14 mouse cellular contexts compared by ENCODE assay signal in the genomic region with DNA sequence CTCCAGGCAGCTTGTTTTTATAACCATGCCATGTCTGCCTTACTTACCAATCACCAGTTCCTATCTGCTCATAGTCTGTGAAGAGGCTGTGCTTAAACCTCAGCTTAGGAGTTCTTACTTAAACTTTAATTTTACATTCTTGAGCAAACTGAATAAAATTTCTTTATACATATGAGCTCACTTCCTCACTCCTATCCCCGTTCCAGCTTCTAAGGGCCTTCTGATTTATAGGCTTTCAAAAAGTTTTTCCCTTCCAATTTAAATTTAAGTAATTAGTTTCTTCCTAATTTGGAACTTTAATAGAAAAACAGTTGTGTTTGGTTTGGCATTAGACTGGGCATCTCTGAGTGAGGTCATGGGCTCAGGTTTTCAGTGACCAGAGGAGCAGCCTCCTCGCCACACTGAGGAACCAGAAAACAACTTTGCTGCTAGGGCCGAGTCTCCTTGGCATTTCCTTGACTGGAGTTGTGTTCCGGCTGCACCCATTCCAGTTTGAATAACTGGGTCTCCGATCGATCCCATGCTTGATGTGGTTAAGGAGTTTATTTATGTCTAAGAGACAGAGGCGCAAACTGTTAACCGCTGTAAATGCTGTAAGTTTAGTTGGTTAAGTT.
"Had no signal": no experiment of that assay in that cellular context is flagged by ENCODE, and none has a peak within 500 bp of the region (broad histone marks: within the 10 kb centered on the region; RNA-seq: fewer than 3 reads in every experiment).

No protein-coding gene starts in this region.

- DNase-seq: kidney, adult 8-10 months; layer of hippocampus, adult 9-11 months; layer of hippocampus, postnatal 36 days; lung, adult 2 months; thymus, postnatal 4 days had no signal

- H3K4me2 ChIP-seq: limb, embryonic 12.5 days; liver, embryonic 11.5 days; liver, embryonic 15.5 days; midbrain, embryonic 11.5 days; midbrain, embryonic 15.5 days; neural tube, embryonic 12.5 days had no signal

- H3K9ac ChIP-seq: limb, embryonic 12.5 days; liver, embryonic 15.5 days; midbrain, embryonic 15.5 days; neural tube, embryonic 12.5 days had no signal

- H3K9me3 ChIP-seq: limb, embryonic 12.5 days; liver, embryonic 15.5 days; megakaryocyte, embryonic 14.5 days; midbrain, embryonic 15.5 days; neural tube, embryonic 12.5 days had no signal

- ATAC-seq: intestine, embryonic 16.5 days; midbrain, embryonic 15.5 days had no signal

- H3K27me3 ChIP-seq: limb, embryonic 12.5 days; liver, embryonic 15.5 days; megakaryocyte, embryonic 14.5 days; midbrain, embryonic 15.5 days; neural tube, embryonic 12.5 days had no signal

- H3K4me3 ChIP-seq: limb, embryonic 12.5 days; liver, embryonic 15.5 days; megakaryocyte, embryonic 14.5 days; midbrain, embryonic 15.5 days; neural tube, embryonic 12.5 days had no signal

- H3K36me3 ChIP-seq: limb, embryonic 12.5 days; liver, embryonic 15.5 days; midbrain, embryonic 15.5 days; neural tube, embryonic 12.5 days had no signal

- H3K27ac ChIP-seq: limb, embryonic 12.5 days; liver, embryonic 15.5 days; macrophage; midbrain, embryonic 15.5 days; neural tube, embryonic 12.5 days had no signal

- H3K4me1 ChIP-seq: limb, embryonic 12.5 days; liver, embryonic 15.5 days; megakaryocyte, embryonic 14.5 days; midbrain, embryonic 15.5 days; neural tube, embryonic 12.5 days had no signal
